Mouse (Mus musculus): ENCODE measurements around the gene Chst8. TPM values are rescaled to one million over a fixed set of nuclear protein-coding genes. Genes with fewer than 3 reads are reported as not detected.
A peak's percentile ranks its signal among the peaks of the same experiment; 100 is the strongest.

The Chst8 gene
- 10 to 100 TPM; 31.6 to 34.7 TPM for total RNA-seq (2021)

DNA sequence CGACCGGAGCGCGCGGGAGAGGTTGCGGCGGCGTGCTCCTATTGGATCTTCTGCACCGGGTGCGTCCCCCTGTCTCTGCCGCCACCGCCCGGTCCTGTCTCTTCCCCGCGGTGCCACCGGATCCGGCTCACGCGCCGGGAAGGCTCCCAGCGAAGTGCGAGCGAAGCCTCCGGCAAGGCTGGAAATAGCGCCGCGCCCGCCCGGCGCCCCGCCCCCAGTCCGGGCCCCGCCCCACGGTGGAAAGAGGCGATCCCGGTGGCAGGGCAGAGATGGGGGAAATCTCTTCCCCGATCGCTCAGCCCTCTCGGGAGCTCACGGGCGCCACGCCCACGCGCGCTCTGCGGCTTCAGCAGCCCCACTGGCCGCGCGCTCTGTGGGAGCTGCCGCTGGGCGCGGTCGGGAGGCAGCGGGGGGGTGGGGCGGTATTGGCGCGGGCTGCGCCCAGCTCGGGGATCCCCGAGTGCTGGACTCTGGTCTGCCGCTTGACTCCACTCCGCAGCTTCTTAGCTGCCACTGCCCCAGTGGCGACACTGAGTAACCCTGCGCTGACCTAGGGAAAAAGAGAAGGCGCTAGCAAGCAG is at the start of gene Chst8:
Gene Chst8 (minus strand): TSS at position 181 of the 581 bp plus-strand sequence.
- DNase-seq (ENCODE audit: extremely low spot score in 1 of 2, low spot score in 1 of 2) = peak; percentile 68

DNA sequence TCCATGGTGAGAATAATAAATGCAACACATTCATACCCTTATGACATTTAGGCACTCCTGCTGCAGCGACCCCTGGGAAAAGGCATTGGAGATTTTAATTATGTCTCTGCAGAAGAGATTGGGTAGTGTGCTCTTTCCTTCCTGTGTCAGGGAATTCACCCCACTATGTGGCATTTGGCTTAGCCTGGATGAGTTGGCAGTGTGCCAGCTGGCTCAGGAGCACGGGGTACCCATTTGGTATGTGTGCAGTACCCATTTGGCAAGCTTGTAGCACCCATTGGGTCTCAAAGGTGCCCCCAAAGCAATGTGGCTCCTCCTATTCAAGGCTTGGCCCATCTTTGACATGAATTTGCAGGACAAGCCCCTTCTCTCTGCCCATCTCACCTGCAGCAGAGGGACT is 45.8 kb upstream of the Chst8 start:
- no peak for DNase-seq (ENCODE audit: extremely low spot score in 1 of 2, low spot score in 1 of 2)

DNA sequence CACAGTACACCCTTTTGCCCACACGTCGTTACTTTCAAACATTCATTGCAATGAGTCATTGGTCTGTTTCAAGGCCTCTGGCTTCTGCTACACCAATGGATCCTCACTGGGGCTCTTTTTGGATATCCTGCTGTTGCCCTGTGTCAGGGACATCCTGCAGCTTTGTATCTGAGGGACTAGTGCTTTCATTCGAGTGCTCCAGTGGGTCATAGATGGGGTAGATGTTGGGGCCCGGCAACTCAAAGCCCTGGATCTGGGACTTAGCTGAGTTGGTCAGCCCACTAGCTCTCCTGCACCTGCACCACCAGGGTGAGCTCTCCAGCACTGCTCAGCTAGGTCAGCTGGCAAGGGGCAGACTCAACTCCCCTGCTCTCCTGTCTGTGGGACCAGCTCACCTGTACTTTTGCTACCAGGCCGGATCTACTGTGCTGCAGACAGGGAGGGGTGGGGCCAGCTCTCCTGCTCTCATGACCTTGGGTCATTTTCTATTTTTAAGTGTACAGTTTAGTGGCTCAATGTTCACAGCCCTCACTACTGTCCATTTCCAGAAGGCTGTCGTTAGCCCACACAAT is 42.4 kb upstream of the Chst8 start:
- DNase-seq (ENCODE audit: extremely low spot score in 1 of 2, low spot score in 1 of 2) = no peak

DNA sequence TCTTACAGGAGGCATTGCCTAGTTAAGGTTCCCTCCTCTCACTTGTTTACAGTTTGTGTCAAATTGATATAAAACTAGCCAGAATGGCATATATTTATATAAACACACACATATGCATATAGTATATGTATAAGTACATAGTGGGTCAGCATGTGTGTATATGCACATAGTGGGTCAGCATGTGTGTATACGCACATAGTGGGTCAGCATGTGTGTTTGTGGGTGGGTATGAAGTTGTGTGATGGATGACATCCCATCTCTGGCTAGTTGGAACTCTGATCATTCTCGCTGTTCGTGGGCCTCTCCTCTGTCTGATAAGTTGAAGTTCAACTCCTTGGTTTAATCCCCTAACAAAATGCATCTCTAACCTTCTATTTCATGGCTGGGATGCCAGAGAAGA is 40.9 kb upstream of the Chst8 start:
- DNase-seq (ENCODE audit: extremely low spot score in 1 of 2, low spot score in 1 of 2) = no peak

DNA sequence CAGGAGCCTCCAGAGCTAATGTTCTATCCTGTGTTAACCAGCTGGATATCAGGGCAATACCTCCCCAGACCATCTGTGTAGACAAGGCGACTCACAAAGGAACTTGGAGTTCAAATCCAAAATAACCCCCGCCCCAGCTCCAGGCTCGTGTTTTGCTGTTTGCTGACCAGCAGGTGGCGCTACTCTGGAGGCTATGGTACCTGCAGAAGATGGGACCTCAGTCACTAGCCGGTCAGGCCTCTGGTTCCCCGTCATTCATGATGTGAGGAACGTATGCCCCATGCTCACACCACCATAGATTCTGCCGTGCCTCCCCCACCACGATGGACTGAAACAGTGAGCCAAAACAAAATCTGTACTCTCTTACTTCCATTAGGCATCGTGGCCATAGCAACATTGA is 37.1 kb upstream of the Chst8 start:
- DNase-seq (ENCODE audit: extremely low spot score in 1 of 2, low spot score in 1 of 2) = no peak

DNA sequence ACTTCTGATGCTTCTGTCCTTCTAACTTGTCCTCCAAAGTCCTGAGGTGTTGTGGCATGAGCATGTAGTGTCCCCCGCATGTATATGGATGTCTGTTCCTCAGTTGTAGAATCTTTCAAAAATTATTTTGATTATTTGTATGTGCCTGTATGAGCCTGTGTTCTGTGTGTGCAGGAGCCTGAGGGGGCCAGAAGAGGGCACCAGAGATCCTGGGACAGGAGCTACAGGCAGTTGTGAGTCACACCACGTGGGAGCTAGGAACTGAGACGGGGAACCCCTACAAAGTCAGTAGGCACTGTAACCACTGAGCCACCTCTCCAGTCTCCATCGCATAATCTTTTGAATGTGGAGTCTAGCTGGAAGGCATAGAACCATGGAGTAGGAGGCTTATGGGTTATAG is 36.3 kb upstream of the Chst8 start:
- DNase-seq (ENCODE audit: extremely low spot score in 1 of 2, low spot score in 1 of 2) = no peak

DNA sequence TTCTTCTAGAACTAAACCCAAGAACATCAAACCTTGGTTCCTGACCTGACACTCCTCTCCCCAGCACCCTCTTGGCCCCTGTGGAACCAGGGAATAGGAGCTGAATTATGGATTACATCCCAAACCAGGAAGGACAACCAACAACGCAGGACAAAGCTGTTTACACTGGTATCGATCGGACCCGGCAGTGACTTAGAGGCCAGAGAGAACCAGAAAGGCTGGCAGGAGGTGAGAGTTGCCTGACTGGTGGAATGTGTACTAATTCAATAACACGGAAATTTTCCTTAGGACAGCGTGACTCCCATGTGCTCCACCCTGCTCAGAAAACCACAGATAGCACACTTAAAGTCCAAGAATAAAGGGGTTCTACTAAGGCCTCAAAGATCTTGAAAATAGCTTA is 35.4 kb upstream of the Chst8 start:
- DNase-seq (ENCODE audit: extremely low spot score in 1 of 2, low spot score in 1 of 2) = no peak

DNA sequence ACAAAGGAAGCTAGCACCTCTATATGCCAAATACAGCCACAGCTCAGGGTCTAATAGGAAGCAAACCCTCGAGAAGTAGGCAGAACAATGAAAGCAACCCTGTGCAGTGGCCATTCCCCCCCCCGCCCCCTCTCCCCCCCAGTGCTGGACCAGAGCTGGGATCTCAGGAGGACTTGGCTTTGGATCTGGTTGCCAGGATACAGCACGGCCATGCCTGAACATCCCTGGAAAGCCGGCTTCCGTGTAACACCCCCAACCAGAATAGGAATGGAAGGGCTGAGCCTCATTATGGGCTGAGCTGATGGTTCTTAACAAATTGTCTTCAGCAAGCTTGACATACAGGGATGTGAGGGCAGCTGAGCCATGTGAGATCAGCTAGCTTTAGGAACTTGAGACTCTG is 34.9 kb upstream of the Chst8 start:
- DNase-seq (ENCODE audit: extremely low spot score in 1 of 2, low spot score in 1 of 2) = no peak

DNA sequence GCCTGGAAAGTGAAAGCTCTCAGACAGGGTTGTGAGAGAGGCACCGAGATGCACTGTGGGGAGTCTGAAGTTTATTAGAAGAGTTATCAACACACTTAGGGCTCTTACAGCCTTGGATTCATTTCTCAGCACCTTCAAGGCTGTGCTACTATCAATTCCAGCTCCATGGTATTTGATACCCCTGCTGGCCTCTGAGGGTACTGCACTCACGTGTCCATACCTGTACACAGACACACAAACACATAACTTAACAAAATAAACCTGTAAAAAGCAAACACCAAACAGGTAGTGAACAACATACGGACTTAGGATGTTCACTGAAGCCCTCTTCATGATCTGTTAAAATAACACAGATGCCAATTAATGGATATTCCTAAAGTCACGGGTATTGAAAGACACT is 26.2 kb upstream of the Chst8 start:
- no peak for DNase-seq (ENCODE audit: extremely low spot score in 1 of 2, low spot score in 1 of 2)

DNA sequence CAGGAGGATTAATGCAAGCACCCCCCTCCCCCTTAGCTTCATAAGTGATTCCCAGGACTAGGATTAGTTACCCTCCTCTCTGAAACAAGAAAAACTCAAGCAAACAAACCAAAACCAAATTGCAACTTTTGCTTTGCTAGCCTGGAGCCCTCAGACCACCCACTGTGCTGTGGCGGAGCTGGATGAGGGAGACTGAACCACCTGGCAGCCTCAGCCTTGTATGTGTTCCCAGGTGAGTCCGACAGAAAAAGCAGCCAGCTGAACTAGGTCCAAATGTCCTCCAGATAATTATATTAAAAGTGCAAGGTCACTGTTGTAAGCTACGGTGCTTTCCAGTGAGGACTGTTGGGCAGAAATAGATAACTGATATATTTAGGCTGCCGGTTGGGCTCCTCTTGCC is 25.7 kb upstream of the Chst8 start:
- no peak for DNase-seq (ENCODE audit: extremely low spot score in 1 of 2, low spot score in 1 of 2)

DNA sequence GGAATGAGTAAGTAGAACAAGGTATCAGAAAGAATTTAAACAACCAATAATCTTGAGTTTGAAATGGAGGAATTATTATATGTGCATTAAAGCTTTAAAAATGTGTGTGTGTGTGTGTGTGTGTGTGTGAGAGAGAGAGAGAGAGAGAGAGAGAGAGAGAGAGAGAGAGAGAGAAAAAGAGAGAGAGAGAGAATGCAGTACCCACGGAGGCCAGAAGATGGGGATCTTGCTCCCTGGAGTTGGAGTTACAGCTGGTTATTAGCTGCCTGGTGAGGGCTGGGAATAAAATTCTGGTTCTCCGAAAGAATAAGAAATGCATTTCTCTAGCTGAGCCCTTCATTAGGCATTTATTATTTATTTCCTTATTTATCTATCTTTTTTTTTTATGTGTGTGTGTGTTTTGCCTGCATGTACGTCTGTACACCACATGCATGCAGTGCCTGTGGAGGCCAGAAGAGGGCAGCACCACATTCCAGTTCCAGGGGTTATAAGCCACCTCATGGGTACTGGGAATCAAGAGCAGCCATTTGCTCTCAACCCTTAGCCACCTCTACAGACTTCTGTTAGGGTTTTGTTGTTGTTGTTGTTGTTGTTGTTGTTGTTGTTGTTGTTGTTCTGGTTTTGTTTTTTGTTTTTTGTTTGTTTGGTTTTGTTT is 13.9 kb upstream of the Chst8 start:
- DNase-seq (ENCODE audit: extremely low spot score in 1 of 2, low spot score in 1 of 2) = no peak

DNA sequence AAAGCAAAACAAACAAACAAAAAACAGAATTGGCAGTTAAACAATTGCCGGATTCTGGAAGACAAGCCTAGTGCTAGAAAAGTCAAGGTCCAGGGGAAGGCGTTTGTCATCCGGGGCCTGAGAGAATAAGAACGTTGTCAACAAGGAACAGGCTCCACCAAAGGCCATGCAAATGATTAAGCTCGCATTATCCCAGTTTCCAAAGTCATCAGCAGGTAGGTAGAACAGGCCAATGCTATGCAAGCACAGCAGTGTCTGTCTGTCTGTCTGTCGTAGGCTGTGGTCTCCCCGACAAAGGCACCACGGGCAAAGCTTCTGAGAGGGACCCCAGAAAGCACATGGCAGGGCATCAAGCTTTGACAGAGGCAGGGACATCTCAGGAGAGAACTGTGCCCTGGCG is 9.1 kb upstream of the Chst8 start:
- no peak for DNase-seq (ENCODE audit: extremely low spot score in 1 of 2, low spot score in 1 of 2)

DNA sequence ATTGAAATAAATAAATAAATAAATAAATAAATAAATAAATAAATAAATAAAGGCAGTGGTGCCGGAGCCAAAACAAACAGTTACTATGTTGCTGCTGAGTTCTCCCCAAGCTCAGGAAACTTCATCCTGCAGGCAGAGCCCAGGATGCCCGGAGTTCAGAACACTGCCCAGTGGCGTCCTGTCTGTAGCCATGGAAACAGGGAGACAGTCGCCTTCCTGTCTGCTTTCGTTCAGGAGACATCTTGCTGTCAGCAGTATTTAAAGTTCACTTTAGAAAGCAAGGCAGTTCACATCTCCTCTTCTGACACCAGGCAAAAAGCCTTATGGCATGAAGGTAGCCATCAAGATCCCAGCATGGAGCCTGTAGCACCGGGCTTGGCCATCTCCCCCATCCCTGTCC is 8.0 kb upstream of the Chst8 start:
- no peak for DNase-seq (ENCODE audit: extremely low spot score in 1 of 2, low spot score in 1 of 2)

DNA sequence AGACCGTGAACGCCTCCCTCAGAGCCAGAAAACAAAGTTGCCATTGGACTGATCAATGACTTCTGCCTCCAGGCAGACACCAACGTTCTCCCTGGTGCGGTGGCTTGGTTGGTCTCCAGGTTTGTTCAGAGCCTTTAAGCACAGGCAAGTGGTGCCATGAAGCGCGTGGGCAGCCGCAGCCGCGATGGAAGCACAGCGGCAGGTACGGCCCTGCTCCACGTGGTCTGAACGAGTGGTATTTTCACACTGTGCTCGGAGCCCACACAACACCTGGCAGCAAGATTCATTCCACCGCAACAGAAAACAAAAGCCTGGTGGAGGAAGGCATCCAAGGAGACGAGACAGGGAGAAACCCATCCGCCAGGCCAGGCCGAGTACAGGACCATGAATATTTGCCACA is 7.3 kb upstream of the Chst8 start:
- peak in 1 of 2 experiments; percentile 25 for DNase-seq (ENCODE audit: extremely low spot score in 1 of 2, low spot score in 1 of 2)

DNA sequence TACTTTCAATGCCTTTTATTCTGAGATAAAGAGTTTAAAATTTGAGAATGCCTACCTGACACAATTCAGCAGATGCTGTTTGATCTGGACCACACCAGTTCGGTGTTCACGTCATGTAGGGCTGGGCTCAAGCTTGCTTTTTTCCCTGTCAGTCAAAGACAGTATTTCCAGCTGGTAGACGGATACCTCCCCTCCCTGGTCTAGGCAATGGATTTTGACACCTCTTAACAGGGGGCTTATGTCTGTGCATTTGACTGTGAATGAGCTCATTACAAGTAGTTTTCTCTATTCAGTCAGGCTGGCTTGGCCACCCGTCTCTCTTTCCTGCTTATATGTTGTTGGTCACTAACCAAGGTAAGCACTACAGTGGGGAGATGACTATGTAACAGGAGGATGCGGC is 6.1 kb upstream of the Chst8 start:
- DNase-seq (ENCODE audit: extremely low spot score in 1 of 2, low spot score in 1 of 2) = no peak

DNA sequence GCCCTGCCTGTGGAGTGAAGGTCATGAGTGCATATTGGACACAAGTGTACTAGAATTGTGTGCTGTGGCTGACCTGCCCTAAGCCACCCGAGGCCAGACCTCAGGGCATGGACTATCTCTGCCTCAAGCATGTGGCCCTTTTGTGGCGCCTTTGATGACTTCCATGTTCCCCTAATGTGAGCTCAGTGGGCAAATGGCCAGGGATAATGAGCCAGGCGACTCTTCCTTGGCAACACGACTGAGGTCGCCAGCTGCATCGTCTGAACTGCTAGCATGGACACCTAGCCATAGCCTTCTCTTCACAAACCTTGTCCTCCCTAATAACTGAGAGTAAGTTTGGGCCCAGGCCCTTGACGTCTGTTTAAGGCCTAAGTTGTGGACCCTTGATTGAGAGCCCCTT is 4.5 kb upstream of the Chst8 start:
- DNase-seq (ENCODE audit: extremely low spot score in 1 of 2, low spot score in 1 of 2) = no peak

DNA sequence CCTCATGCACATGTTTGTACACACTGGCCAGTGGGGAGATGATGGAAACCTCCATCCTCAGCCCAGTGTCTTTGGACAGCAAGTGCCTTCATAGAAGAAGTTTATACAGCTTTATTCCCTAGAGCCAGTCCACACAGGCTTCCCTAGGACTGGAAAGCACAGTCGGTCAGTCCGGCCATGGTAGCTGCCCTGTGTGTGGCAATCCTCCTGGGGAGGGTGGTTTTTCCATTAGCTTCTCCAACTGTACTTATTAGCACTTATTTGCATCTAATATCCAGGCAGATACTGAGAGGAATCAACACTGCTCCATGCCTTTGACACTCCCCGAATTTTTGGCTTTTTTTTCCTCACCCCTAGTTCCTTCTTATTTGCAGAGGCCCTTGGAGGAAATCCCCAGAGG is 2.3 kb upstream of the Chst8 start:
- DNase-seq (ENCODE audit: extremely low spot score in 1 of 2, low spot score in 1 of 2) = no peak

DNA sequence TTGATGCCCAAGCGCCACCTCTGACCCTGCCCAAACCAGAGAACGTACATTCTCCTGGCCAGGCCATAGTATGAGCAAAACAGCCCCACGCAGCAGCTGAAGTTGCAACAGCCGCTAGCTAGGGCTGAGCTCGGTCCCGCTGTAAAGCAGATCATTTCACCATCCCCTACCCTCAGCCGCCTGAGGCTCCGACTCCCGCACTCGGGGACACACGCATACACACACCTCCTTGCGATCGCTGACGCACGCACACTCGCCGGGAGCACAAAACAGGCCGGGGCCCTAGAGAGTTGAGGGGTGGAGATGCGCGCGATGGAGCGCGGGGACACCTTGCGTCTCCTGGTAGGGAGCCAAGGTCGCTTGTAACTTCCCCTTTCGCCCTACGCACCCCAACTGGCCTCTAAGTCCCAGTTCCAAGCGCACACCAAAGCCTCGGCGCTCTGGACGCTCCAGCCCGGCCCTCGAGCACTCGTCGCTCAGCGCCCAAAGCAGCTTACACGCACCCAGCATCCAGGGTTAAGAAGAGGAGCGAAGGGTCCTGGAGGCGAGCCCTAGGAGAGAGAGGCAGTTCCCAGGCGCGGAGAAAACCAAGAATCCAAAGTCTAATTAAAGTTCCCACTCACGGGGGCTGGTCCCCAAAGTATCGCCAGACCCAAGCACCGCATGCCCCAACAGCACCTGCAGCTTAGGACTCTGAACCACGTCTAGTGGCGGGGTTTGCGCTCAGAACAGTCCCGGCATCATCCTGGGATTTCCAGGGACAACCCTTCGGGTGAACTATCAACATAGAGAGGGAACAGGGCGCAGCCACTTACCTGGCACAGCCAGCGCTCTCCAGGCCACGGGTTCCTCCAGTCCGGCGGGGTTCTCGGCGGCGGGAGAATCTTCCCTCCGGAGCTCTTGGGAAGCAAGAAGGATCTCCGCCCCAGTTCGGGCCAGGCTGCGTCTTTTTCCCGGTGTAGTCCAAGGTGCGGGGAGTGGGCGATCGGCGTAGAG is 682 bp downstream of the Chst8 start:
- no peak for DNase-seq (ENCODE audit: extremely low spot score in 1 of 2, low spot score in 1 of 2)

DNA sequence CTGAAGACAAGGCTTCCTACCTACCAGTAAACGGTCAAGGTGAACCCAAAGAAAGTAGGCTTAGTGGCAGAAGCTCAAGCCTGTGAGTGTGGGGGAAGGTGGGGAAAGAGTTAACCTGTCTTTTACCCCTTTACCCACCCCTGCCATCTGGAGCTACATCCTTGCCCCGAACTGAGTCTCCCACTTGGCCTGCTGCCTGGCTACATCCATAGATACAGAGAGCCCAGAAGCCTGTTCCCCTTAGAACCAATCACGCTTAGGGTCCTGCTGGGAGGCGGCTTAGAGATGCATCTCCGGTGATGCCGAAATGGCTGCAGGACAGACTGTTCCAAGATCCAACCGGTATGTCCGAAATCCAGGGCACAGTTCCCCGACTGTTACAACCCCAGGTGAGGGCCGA is 1.5 kb downstream of the Chst8 start:
- no peak for DNase-seq (ENCODE audit: extremely low spot score in 1 of 2, low spot score in 1 of 2)

DNA sequence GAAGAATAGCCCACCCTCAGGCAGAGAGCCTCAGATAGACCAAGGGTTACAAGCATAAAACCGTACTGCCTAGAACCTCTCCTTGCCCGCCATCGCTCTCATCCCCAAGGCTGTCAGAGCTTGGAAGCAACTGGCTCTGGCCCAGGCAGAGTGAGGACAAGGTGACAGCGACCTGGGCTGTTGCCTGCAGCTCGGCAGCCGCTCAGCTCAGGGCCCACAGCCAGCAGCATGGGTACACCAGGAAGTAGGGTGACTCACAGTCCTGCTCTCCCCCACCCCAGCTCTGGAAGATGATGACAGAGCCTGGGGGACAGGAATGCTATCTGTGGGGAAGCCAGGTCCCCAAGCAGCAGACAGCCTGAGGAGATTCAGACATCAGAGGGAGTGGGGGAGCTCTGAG is 6.2 kb downstream of the Chst8 start:
- no peak for DNase-seq (ENCODE audit: extremely low spot score in 1 of 2, low spot score in 1 of 2)

DNA sequence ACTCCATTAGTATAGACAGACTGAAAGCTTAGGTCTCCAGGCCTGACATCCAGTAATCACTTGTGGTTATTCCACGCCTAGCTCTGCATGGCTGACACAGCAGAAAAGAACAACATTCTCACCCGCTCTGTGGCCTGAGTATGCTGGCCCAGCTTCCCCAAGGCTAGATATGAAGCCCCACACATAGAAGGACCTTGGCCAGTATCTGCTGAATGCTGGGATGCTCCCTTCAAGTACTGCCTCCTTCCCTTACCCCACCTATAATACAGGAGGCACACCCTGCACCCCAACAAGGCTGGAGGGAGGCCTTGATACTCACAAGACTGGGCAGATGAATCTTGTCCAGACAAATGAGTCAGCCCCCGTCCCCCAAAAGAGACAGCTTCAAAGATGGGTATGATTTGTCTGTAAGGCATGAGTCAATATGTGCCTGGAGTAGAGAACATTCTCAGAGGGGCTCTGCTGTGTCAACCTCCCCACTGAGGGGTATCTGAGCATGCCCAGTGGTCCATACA is 6.8 kb downstream of the Chst8 start:
- DNase-seq (ENCODE audit: extremely low spot score in 1 of 2, low spot score in 1 of 2) = no peak

Measured in layer of hippocampus, postnatal 25 days (tissue).